Mouse (Mus musculus): ENCODE results near the gene Ndufb5.
"Not testable (repeated sequence)": the region's sequence is repeated elsewhere in the genome, so short reads cannot be mapped to it uniquely, and the experiment has no call there.

The Ndufb5 gene

DNA sequence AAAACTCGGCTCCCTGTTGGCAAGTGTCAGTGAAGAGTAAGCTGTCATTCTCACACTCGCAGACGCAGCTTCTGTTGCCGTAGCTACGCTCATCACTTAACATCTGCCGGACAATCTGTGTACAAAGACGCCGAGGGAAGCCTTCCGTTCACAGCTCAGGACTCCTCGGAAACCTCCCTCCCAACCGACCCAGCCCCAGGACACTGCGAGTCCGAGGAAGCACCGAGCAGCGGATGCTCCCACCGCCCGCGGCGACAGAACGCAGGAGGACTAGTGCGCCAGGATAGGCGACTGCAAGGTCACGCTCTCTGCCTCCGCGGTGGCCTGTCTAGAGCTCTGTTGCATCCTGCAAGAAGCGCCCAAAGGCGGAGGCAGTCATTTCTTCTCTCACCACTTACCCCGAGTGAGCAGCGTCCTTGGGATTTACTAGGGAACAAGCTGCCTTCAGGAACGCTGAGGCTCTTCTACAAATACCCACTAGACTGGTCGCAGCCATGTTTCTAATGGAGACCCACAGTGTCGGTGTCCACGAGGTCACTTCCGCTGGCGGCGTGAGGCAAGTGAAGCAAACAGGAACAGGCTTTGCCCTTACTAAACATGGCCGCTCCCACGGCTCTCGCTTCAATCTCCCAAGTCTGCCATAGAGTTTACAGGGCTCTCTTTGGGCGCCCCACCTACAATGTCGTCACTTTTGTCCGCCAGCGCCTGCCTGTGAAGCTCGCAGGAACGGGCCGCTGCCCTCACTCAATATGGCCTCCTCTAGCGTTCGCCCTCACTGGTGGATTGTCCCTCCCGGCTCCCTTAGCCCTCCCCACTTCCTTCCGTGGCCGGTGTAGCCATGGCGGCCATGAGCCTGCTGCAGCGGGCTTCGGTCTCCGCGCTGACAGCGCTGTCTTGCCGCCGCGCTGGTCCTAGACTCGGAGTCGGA, at the start of gene Ndufb5:
TSS of gene Ndufb5 (plus strand) at position 747 of the 928 bp plus-strand sequence.
- peak; percentile 98 to 99 for DNase-seq (ENCODE audit: low spot score in 2 of 2)

DNA sequence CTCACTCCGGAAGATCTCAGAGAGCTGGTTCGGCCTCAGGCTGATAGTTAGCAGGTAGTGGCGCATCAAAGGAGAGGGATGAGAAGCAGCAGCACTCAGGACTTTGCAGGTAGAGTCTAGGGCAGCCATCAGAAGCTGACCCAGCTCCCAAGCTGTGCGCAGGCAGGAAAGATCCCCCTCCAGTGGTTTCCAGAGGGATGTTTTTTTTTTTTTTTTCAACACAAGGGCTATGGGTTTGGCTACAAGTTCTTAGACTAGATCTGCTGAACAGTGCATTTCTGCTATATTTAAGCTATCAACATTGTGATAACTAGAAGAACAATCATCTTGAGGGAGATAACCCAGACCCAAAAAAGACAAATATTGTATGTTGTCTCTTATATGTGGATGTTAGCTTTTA, 49.6 kb upstream of the Ndufb5 start:
- DNase-seq (ENCODE audit: low spot score in 2 of 2), result no peak

DNA sequence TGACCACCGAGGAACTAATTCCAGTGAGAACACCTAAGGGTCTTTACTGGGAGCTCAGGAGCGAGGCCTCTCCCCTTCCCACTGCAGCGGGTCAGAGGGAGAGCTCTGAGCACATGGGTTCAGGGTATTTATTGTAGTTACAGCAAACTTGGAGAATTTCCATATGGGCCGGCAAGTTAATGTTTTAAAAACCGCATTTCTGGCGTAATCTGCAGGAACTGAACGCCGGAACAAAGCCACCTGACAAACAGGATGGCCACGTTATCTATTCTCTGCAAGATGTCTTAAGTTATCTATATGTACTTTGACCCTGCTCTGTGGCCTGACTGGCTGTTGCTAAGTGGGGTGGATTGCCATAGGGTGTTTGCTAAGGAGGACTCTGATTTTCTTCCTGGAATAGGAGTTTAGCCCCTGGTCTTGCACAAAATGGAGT, 47.2 kb upstream of the Ndufb5 start:
- no peak for DNase-seq (ENCODE audit: low spot score in 2 of 2)

DNA sequence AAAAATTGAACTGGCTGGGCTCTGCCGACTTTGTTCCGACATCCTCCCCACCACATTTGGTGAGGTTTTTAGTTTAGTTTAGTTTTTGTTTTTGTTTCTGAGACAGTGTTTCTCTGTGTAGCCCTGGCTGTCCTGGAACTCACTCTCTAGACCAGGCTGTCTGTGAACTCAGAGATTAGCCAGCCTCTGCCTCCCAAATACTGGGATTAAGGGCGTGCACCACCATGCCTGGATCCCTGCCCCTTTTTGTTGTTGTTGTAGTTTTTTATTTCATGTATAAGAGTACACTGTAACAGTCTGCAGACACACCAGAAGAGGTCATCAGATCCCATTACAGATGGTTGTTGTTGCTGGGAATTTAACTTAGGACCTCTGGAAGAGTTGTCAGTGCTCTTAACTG, 46.8 kb upstream of the Ndufb5 start:
- no peak for DNase-seq (ENCODE audit: low spot score in 2 of 2)

DNA sequence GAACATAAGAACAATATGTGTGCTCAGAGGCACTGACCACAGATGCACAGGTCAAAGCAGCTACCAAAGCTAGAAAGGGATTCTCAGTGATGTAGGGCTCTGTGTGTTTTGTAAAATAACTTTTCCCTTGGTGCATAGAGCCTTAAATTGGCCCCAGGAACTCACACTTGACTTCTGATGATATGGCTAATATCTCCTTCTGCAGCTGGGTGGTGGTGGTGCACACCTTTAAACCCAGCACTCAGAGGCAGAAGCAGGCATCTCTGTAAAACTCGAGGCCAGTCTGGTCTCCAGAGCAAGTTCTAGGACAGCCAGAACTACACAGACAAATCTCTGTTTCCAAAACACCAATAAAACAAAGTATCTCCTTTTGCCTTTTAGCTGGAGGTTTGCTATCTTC, 45.9 kb upstream of the Ndufb5 start:
- DNase-seq (ENCODE audit: low spot score in 2 of 2), result no peak

DNA sequence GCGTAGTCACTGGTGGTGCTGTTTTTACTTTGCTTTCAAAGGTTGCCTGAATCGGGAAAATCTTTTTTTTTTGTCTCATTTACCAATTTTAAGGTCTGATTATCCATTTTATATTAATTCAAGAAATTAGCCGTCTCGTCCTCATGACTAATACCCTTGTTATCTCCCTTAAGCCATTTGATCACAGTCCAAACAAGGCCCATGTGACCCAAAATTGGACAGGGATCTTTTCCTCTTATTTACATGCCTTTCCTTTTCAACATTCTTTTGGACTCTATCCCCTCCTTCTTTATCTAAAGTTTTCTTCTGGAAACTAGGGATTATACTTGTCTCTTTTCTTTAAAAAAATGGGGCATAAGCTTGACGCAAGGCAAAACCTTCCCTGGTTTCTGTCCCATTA, 44.9 kb upstream of the Ndufb5 start:
- DNase-seq (ENCODE audit: low spot score in 2 of 2), result no peak

DNA sequence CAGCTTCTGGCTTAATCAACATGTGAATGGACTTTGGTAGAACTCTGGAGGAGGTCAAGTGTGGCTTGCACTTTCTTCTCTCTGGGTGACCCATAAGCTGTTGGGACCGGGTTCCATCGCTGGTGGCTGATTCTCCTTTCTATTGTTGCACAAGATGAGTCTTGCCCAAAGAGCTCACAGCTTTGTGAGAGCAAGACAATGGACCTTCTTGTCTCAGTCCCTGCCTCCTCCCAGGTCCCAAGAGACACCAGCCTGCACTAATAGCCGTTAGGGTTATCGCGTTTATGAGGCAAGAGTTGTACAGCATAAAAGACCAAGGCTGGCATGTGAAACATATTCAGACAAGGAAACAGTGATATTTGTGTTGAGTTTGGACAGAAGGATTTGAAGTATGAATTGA, 42.6 kb upstream of the Ndufb5 start:
- DNase-seq (ENCODE audit: low spot score in 2 of 2), result no peak

DNA sequence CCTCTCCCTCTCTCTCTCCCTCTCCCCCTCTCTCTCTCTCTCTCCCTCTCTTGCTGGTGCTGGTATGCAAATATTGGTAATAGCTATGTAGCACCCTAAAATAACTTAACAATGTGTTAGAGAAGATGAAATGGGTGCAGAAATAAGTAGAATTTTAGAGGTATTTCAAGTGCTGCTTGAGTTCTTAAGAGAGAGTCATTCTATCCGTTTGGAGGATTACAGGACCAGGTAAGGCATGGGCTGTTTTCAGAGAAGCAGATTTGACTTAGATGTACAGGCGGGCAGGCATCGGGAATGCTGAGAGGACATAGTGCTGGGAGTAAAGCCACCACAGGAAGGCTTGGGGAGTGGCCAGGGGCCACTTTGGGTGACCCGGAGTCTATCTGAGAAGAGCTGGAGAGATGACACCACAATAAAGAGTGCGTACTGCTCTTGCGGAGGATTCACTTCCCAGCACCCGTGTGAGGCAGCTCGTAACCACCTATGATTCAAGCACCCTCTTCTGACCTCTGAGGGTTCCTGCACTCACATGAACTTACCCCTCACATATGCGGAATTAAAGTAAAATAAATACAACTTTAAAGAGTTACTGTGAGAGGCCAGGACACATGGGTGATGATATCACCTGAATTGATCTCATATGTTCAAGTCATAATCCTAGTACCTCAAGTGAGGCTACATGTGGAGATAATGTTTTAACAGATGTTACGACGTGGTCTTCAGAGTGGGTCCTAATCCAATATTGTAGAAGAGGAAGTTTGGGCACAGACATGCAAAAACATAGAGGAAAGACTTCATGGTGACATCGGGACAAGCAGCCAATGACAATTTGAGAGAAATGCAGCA, 41.8 kb upstream of the Ndufb5 start:
- DNase-seq (ENCODE audit: low spot score in 2 of 2), result no peak

DNA sequence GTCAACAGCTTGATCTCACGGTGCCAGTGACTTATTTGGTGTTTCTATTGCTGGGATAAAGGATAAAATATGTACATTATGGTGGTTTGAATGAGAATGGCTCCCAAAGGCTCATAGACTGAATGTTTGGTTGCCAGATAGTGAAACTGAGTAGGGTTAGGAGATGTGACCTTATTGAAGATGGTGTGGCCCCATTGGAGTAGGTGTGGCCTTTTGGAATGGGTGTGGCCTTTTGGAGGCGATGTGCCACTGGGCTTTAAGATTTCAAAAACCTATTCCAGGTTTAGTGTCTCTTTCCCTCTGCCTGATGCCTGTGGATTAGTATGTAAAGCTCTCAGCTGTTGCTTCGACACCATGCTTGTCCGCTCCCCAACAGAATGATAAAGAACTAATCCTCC, 41.2 kb upstream of the Ndufb5 start:
- DNase-seq (ENCODE audit: low spot score in 2 of 2), result no peak

DNA sequence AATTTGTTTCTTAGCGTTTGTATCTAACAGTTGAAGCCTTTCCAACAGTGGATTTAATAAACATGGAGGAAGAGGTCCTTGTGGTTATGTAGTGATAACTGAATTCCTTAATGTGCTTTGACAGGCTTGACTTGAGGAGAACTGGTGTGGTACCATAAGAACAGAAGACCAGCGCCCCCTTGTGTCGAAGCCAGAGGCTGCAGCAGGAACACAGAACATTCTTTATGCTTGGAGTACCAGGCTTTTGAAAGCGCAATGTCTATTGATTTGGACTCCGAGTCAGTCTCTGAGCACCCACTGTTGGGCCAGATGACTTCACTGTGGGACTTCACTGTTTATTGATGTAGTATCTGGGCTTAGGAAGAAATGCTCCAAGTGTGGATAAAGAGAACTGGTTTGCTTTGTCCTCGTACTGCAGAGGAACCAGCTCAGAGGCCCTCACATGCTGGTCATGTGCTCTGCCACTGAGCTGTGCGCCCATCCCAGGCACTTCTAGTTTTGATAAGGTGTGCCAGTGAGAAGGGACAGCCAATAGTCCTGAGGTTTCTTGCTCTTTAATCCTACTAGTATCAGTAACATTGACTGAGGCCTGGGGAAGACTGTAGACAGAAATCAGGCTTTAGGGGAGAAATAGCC, 38.4 kb upstream of the Ndufb5 start:
- peak; percentile 85 to 98 for DNase-seq (ENCODE audit: low spot score in 2 of 2)

DNA sequence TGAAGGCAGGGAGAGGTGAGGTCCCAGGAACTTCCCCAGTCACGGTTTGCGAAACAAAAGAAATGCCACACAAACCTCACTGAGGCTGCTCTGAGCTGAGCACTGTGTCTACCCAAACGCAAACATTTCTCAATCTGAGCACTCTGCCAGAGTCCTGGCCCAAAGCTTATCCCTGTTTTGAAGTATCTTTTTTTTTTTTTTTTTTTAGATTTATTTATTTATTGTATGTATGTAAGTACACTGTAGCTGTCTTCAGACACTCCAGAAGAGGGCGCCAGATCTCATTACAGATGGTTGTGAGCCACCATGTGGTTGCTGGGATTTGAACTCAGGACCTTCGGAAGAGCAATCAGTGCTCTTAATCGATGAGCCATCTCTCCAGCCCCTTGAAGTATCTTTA, 32.8 kb upstream of the Ndufb5 start:
- not testable (repeated sequence) for DNase-seq (ENCODE audit: low spot score in 2 of 2)

DNA sequence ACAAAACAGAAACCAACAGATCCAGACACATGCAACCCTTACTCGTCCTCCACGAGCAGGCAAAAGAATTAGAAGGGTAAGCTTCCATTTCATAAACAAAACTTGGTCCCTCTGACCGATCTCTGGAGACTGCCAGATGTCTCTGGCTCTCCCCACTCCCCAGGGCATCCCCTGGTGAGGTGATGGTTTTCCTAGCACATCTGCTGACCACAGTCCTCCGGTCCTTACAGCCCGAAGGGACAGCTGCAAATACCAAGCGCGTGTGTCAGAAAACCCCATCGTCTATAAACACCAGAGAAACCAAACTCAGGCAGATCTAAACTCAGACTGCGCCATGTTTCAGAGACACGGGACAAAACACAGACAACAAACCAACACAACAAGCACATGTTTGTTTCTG, 32.2 kb upstream of the Ndufb5 start:
- DNase-seq (ENCODE audit: low spot score in 2 of 2), result not testable (repeated sequence)

DNA sequence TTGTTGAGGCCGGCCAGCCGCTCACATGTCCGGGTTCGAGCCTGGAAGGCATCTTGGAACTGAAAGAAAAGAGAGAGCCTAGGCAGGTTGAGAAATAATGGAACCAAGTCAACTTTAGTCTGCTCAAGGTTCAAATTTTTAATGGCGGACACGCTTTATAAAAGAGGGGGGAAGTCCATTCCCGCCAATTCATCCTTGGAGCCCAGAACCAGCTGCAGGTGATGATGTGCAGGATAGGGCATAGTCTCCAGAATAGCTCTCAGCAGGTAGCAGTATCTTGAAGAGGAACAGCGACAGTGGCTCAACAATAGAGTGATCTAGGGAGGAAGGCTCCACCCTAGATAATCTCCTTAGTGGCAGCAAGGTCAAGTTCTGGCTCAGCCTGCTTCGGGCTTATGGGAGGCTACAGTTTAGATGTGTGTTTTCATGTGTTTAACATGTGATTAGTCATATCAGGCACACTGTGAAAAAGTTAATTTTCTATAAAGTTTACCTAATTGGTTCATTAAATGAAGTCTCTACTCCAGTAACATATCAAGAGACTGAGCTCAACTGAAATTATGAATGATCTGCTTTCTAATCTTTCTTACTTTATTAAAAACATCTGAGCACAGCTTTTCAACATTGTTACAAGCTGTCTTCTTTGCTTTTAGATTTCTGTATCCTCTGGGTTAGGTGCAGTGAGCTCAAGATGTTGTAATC, 31.0 kb upstream of the Ndufb5 start, which contains the start of gene Actl6a:
TSS of gene Actl6a (plus strand) at position 652 of the 702 bp plus-strand sequence.
- not testable (repeated sequence) for DNase-seq (ENCODE audit: low spot score in 2 of 2)

DNA sequence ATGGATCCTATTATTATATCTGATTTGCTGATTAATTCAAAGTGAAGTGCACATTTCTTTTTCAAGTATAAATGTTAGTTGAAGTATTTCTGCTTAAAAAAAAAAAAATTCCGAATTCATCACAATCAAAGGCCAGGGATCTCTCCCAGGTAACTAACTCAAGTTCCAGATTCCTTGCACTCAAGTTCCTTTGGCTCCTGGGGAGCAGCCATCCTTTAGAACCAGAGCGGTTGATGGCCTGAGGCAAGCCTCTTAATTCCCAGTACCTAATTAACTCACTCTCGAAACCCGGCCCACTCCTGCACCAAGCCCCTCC, 28.8 kb upstream of the Ndufb5 start:
- no peak for DNase-seq (ENCODE audit: low spot score in 2 of 2)

DNA sequence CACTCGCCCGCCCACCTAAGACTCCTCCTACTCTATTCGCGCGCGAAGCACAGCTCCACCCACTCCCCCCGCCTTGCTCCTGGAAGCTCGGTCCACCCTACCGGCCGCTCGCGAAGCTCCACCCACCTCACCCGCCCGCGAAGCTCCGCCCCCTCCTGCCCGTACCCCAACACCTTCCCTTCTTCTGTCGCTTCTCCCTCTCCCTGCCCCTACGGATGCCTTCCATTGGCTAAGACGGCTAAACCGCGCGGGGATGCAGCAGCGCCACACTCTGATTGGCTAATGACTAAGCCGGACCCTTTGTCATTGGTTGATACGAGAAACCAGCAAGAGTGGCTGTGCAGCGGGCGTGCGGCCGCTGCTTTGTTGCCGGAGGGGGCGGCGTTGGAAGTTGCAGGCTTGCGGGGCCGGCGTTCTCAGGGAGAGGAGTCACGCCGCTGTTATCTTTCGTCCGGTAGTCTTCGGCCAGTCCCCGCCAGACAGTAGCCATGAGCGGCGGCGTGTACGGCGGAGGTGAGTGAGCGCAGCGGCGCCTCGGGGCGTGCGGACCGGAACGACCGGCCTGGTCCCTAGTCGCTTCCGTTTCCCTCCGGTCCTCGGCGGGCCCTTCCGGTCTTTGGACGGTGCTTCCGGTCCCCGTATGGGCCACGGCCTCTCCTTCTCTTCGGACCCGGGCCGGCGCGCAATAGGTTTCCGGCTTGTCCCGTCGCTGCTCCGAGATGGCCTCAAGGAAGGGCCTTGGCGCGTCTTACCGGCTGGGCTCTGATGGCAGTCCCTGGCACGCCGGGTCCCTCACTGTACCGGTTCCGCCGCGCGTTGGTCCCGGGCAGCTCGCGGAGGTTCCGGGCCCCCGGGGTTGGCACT, 28.2 kb upstream of the Ndufb5 start:
- peak; percentile 95 to 98 for DNase-seq (ENCODE audit: low spot score in 2 of 2)

DNA sequence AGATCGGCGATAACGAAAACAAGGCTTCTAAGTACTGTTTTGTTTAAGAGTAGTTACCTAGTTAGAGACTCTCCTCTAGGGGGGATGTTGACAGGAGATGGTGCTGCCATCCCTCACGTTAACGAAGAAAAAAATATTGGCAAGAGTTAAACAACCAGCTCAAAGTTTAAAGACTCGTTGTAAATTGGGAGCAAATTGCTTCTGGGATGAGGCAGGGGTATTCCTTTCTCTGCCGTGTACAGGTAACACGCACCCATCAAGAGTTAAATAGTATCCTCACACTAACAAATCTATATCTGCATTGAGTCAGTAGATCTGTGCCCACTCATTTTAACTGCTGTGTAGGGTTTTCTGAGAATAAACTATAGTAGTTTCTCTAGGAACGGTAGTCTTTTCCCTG, 27.4 kb upstream of the Ndufb5 start:
- DNase-seq (ENCODE audit: low spot score in 2 of 2), result no peak

DNA sequence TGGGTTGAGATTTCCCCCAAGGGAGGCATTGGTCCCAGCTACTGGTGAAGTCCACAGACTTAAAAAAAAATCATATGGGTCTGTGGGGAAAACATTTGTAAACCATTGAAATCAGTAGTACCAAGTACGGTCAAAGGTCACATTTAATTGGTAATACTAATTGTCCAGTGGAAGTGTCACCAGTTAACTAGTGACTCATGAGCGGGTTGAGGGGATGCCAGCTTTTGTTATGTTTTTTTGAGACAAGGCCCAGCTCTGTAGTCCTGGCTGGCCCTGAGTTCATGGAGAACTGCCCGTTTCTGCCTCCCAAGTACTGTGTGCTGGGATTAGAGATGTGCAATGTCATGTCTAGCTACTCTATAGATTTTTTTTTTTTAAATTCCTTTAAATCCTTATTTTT, 23.1 kb upstream of the Ndufb5 start:
- DNase-seq (ENCODE audit: low spot score in 2 of 2), result no peak

DNA sequence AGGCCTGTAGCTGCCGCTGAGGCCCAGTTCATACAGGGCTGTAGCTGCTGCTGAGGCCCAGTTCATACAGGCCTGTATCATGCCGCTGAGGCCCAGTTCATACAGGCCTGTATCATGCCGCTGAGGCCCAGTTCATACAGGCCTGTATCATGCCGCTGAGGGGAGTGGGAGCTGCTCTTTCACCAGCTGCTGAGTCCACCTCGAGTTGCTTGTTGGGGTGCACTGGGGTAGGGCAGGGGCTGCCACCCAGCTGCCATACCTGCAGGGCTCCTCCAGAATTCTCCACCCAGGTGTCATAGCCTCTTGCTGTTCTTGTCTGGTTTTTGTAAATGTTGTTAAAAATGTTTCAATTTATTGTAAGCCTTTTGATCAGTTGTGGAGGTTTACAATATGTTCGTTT, 19.4 kb upstream of the Ndufb5 start:
- DNase-seq (ENCODE audit: low spot score in 2 of 2), result not testable (repeated sequence)

DNA sequence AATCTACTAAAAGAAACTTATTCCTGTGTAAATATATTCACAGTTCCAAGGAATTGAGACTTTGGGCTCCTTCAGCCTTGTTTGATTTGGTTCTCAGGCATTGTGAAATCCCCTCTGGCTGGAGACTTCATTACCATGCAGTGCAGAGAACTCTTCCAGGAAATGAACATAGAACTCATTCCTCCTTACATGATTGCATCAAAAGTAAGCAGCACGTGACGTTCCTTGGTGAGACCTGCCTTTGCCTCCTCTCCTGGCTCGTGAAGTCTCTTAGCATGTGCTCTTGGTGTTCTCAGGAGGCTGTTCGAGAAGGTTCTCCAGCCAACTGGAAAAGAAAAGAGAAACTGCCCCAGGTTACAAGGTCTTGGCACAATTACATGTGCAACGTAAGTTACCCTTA, 18.5 kb upstream of the Ndufb5 start:
- DNase-seq (ENCODE audit: low spot score in 2 of 2), result no peak

DNA sequence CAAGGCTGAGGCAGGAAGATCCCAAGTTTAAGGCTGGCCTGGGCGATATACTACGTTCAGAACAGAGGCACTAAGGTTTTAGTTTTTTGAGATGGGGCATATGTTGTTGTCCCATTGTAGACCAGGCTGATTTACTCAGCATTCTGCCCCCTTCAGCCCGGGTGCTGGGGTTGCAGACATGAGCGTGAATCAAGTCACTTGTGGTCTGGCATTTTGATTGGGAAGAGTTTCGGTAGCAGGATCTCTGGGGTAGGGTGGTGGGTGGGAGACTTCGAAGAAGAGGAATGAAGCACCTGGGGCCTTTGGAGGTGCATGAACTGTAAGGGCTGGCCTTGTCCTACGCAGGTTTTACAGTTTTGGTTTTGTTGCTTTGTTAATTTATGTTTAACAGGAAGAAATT, 12.6 kb upstream of the Ndufb5 start:
- DNase-seq (ENCODE audit: low spot score in 2 of 2), result no peak

DNA sequence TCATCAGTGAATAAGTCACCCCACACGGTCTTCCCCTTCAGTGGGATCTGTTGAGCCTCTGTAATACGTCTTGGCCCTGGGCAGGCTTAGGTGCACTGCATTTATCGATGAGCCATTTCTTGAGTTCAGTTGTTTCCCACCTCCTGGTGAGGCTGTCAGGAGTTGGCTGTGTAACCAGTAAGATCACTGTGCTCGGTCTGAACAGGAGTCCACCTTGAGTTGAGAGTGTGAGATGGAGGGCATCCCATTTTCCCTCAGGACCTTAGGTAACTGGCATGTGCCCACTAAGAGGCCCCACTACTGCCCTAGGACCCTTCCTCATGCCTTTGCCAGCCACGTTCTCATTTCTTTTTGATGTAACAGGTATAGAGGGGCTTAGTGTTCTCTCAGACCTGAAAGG, 10.8 kb upstream of the Ndufb5 start:
- DNase-seq (ENCODE audit: low spot score in 2 of 2), result no peak
